In the genomic region with DNA sequence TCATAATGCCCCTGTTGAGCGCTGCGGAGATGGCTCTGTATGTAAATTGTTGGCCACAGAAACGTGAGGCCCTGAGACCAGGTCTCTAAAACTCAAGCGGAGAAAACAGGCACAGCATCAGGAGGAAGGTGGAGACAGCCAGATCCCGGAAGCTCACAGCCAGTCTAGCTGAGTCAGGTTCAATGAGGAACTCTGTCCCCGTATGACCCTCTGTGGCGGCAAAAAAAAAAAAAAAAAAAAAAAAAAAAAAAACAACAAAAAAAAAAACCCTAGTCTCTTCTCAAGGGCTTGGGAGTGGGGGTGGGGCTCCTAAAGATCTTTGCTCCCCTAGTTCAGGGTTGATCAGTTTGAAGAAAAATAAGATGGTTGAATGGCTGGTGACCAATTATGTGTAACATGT, we compare ENCODE assay signal across 13 mouse cellular contexts. TPM values are rescaled to one million over a fixed set of nuclear protein-coding genes. Genes with fewer than 3 reads are reported as not detected.
DNase-seq lines count a peak whose midpoint lies in the region; ATAC-seq lines count a peak whose summit lies in the region.
"Had no signal": no experiment of that assay in that cellular context is flagged by ENCODE, and none has a peak within 500 bp of the region (broad histone marks: within the 10 kb centered on the region; RNA-seq: fewer than 3 reads in every experiment).

No protein-coding gene starts in this region.

- DNase-seq in lung, postnatal 36 days = peak; percentile 35
- no peak for DNase-seq in lung, postnatal 10 days
- peak; percentile 11 for DNase-seq in Muller cell, postnatal 12 days (ENCODE audit: inconsistent ontology term)
- DNase-seq in kidney, adult 9 months = peak; percentile 60
- no peak for DNase-seq in adrenal gland, postnatal 36 days
- no peak for DNase-seq in frontal cortex, postnatal 36 days (ENCODE audit: low spot score in 2 of 2)
- DNase-seq: adrenal gland, adult 2 months; cerebellum, adult 18-20 months; gastrocnemius, postnatal 10 days; lung, adult 2 months had no signal

- peak; percentile 99 for ATAC-seq in neutrophil, adult 5-6 weeks (ENCODE audit: extremely low read depth, insufficient number of reproducible peaks, low FRiP score, poor library complexity, severe bottlenecking)
- ATAC-seq: midbrain, embryonic 16.5 days had no signal

RNA-seq across cellular contexts. Expression of gene Wfdc16, which starts 2.5 kb away (rescaled TPM):
- not detected in 2 replicates for total RNA-seq in neutrophil, adult 5-6 weeks (2017)
- not detected for total RNA-seq in adrenal gland, postnatal 36 days (2021)
- total RNA-seq: adrenal gland, adult 2 months; gastrocnemius, postnatal 10 days; left cerebral cortex, postnatal 36 days had no signal

RNA-seq across cellular contexts. Expression of gene Wfdc10, which starts 14.7 kb away (rescaled TPM):
- not detected in 2 replicates for total RNA-seq in neutrophil, adult 5-6 weeks (2017)
- not detected for total RNA-seq in adrenal gland, postnatal 36 days (2021)
- total RNA-seq: adrenal gland, adult 2 months; gastrocnemius, postnatal 10 days; left cerebral cortex, postnatal 36 days had no signal

RNA-seq across cellular contexts. Expression of gene Wfdc9, which starts 15.3 kb away (rescaled TPM):
- total RNA-seq in neutrophil, adult 5-6 weeks (2017) = not detected in 2 replicates
- not detected for total RNA-seq in adrenal gland, postnatal 36 days (2021)
- total RNA-seq: adrenal gland, adult 2 months; gastrocnemius, postnatal 10 days; left cerebral cortex, postnatal 36 days had no signal

RNA-seq across cellular contexts. Expression of gene Wfdc8, which starts 27.7 kb away (rescaled TPM):
- total RNA-seq in neutrophil, adult 5-6 weeks (2017) = not detected in 2 replicates
- not detected for total RNA-seq in adrenal gland, postnatal 36 days (2021)
- total RNA-seq: adrenal gland, adult 2 months; gastrocnemius, postnatal 10 days; left cerebral cortex, postnatal 36 days had no signal

RNA-seq across cellular contexts. Expression of gene Wfdc6b, which starts 27.8 kb away (rescaled TPM):
- not detected in 2 replicates for total RNA-seq in neutrophil, adult 5-6 weeks (2017)
- total RNA-seq in adrenal gland, postnatal 36 days (2021) = not detected
- total RNA-seq: adrenal gland, adult 2 months; gastrocnemius, postnatal 10 days; left cerebral cortex, postnatal 36 days had no signal

Comparison
In these comparisons a context has a peak if more than half of its experiments do, and no peak if none do; other contexts are left out.
1. DNase-seq: peak in lung, postnatal 36 days (single experiment), Muller cell, postnatal 12 days (single experiment) and kidney, adult 9 months (single experiment); none in lung, postnatal 10 days (single experiment), adrenal gland, postnatal 36 days (0 of 2) and frontal cortex, postnatal 36 days (0 of 2).